Mouse (Mus musculus) kidney, adult 9 months (tissue): Measurements from ENCODE around the gene Insr.
"Not testable (repeated sequence)": the region's sequence is repeated elsewhere in the genome, so short reads cannot be mapped to it uniquely, and the experiment has no call there.

ENCODE experiments used
- DNase-seq: peaks from one replicate; pipeline ENCODE4 v3.0.0; 2022

Gene Insr

GRCm38 (mm10) chr8:3278934-3279720 lies at the start of gene Insr:
Gene Insr, minus strand, starts transcription at chr8:3279617.
- peak; percentile 96 for DNase-seq

GRCm38 (mm10) chr8:3327538-3328245 lies 48.3 kb upstream of the Insr start:
- DNase-seq = no peak

GRCm38 (mm10) chr8:3327056-3327455 lies 47.6 kb upstream of the Insr start:
- no peak for DNase-seq

- DNase-seq = no peak
These were observed 44.8 kb upstream of the Insr start for GRCm38 (mm10) chr8:3324253-3324652.

- DNase-seq = not testable (repeated sequence)
These were observed 39.9 kb upstream of the Insr start for GRCm38 (mm10) chr8:3319267-3319666.

- no peak for DNase-seq
These were observed 37.2 kb upstream of the Insr start for GRCm38 (mm10) chr8:3316585-3316984.

- DNase-seq = no peak
These were observed 34.9 kb upstream of the Insr start for GRCm38 (mm10) chr8:3314345-3314744.

GRCm38 (mm10) chr8:3313843-3314242 lies 34.4 kb upstream of the Insr start:
- no peak for DNase-seq

- not testable (repeated sequence) for DNase-seq
These were observed 34.0 kb upstream of the Insr start for GRCm38 (mm10) chr8:3313417-3313816.

- DNase-seq = no peak
These were observed 32.1 kb upstream of the Insr start for GRCm38 (mm10) chr8:3311482-3311881.

GRCm38 (mm10) chr8:3309636-3310035 lies 30.2 kb upstream of the Insr start:
- no peak for DNase-seq

GRCm38 (mm10) chr8:3308205-3308800 lies 28.9 kb upstream of the Insr start:
- not testable (repeated sequence) for DNase-seq

GRCm38 (mm10) chr8:3302131-3302530 lies 22.7 kb upstream of the Insr start:
- DNase-seq = no peak

GRCm38 (mm10) chr8:3299322-3299721 lies 19.9 kb upstream of the Insr start:
- no peak for DNase-seq

- no peak for DNase-seq
These were observed 6.4 kb upstream of the Insr start for GRCm38 (mm10) chr8:3285824-3286223.

- no peak for DNase-seq
These were observed 5.2 kb upstream of the Insr start for GRCm38 (mm10) chr8:3284656-3285055.

GRCm38 (mm10) chr8:3281296-3281695 lies 1.9 kb upstream of the Insr start:
- DNase-seq = no peak

- peak; percentile 41 for DNase-seq
These were observed 971 bp upstream of the Insr start for GRCm38 (mm10) chr8:3280266-3280910.

- DNase-seq = no peak
These were observed 282 bp upstream of the Insr start for GRCm38 (mm10) chr8:3279721-3280077.

- DNase-seq = peak; percentile 72
These were observed 1.1 kb downstream of the Insr start for GRCm38 (mm10) chr8:3278181-3278820.

- DNase-seq = no peak
These were observed 2.2 kb downstream of the Insr start for GRCm38 (mm10) chr8:3277266-3277665.

- peak; percentile 82 for DNase-seq
These were observed 3.4 kb downstream of the Insr start for GRCm38 (mm10) chr8:3276009-3276408.

- no peak for DNase-seq
These were observed 4.2 kb downstream of the Insr start for GRCm38 (mm10) chr8:3275189-3275588.
